Mouse (Mus musculus) liver, adult 2 months (tissue): ENCODE measurements around the gene Ciz1. TPM values are rescaled to one million over a fixed set of nuclear protein-coding genes. Genes with fewer than 3 reads are reported as not detected.
A peak's percentile ranks its signal among the peaks of the same experiment; 100 is the strongest.

Source experiments
- DNase-seq: peaks from one replicate; pipeline ENCODE4 v3.0.0-alpha.2; 2011; ENCODE audit warnings: low read depth, low spot score; ENCODE audit errors: extremely low read depth
- H3K27ac ChIP-seq: fragments of 200-500 bp; replicated peaks from 2 replicates; pipeline ENCODE4 v1.5.1; 2012; ENCODE audit warnings: low read depth, mild to moderate bottlenecking, control low read depth, inconsistent platforms, low read length; ENCODE audit not compliant: insufficient read depth
- H3K27me3 ChIP-seq: fragments of 200-500 bp; 2 replicates; pipeline ENCODE4 v1.6.1; 2012; ENCODE audit warnings: mild to moderate bottlenecking, moderate library complexity, low read length, inconsistent platforms; ENCODE audit not compliant: control insufficient read depth, insufficient read depth
- H3K36me3 ChIP-seq: fragments of 200-500 bp; 2 replicates; pipeline ENCODE4 v1.6.1; 2012; ENCODE audit warnings: low read length, inconsistent platforms; ENCODE audit not compliant: control insufficient read depth, insufficient read depth
- H3K4me1 ChIP-seq: fragments of 200-500 bp; 2 replicates; pipeline ENCODE4 v1.6.1; 2011; ENCODE audit warnings: low read length; ENCODE audit not compliant: control insufficient read depth, insufficient read depth
- H3K4me3 ChIP-seq: fragments of 200-500 bp; 2 replicates; pipeline ENCODE4 v1.5.1; 2011; ENCODE audit warnings: low read depth, mild to moderate bottlenecking, control low read depth, low read length, moderate library complexity; ENCODE audit not compliant: insufficient read depth
- H3K79me2 ChIP-seq: fragments of 200-500 bp; 2 replicates; pipeline ENCODE4 v1.6.1; 2012; ENCODE audit warnings: inconsistent platforms, mild to moderate bottlenecking, low read length, moderate library complexity; ENCODE audit not compliant: control insufficient read depth, insufficient read depth
- H3K9ac ChIP-seq: fragments of 200-500 bp; 2 replicates; pipeline ENCODE4 v1.6.1; 2012; ENCODE audit warnings: low read depth, mild to moderate bottlenecking, control low read depth, inconsistent platforms, low read length
- CTCF ChIP-seq: fragments of 200-500 bp; IDR thresholded peaks from 2 replicates; pipeline ENCODE4 v1.5.1; 2011; ENCODE audit warnings: low read depth, low read length, control low read depth
- POLR2A ChIP-seq: fragments of 200-500 bp; IDR thresholded peaks from 2 replicates; pipeline ENCODE4 v1.6.1; 2011; ENCODE audit warnings: low read length, control low read depth; ENCODE audit not compliant: insufficient read depth; ENCODE audit errors: extremely low read depth
- WGBS: fragments of 180-500 bp; shearing (Covaris S2); methylation state at CpG from one replicate; pipeline ENCODE4 v1.1.7; 2018; 5-methylcytosine and 5-hydroxymethylcytosine counted together
- polyA plus RNA-seq: library from polyadenylated mRNA; depleted of rRNA; stranded (reverse); fragments of >200 nt; gene quantifications from 2 replicates; pipeline ENCODE4 v1.2.3, GENCODE M21; 2012; rRNA removed
- total RNA-seq: library from RNA; depleted of rRNA; stranded (reverse); fragments of >200 nt; gene quantifications from 2 replicates; pipeline ENCODE4 v1.2.3, GENCODE M21; 2014; rRNA removed

Gene Ciz1
- 9.5 and 10.0 TPM in 2 replicates for total RNA-seq
- polyA plus RNA-seq, result 47.1 and 71.7 TPM in 2 replicates

DNA sequence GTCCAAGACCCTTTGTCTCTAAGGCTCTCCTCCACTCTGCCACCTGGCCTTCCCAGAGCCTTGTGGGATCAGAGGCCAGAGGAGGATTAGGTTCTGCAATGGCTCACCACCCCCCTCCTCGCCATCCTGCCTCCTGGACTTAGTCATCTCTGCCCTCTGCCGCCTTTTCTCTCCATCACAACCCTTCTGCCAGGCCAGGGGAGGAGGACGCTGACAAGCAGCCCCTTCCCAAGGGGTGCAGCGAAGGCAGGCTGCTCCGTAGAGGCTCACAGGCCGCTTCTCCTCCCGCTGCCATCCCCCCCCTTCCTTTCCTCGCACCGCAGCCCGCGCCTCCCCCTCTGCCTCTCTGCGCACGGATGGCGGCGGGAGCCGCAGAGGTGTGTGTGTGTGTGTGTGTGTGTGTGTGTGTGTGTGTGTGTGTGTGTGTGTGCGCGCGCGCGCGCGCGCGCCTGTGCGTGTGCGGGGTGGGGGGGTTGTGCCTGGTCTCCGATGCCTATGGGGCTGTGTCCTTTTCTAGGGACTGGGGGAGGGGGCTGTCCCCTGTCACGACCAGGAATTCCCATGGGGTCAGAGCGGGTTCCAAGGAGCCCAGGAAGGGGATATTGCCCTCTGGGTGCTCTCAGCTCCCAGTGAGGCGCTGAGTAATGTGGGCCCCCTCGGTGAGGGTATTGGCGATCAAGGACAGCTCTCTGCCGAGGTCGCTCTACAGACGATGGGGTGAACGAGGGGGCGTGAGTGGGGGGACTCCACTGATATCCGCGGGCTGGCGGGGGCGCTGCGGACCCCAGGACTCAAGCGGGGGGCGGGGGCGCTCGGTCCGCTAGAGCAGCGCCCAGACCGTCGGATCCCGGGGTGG lies at the start of gene Ciz1:
Gene Ciz1, plus strand, starts transcription at position 177 of the 856 bp plus-strand sequence.
- Histone ChIP-seq H3K9ac (peak within 1 kb of the TSS; percentile 73), H3K27ac (no peak within 1 kb of the TSS), H3K4me1 (no peaks in the 10 kb centered on the region), H3K79me2 (no peaks in the 10 kb centered on the region), H3K4me3 (peak within 1 kb of the TSS; percentile 65), H3K36me3 (no peaks in the 10 kb centered on the region), H3K27me3 (peaks cover 12% of the 10 kb centered on the region; the same call in 1 of the 2 replicates)
- WGBS, result 5% methylated on average over 34 of the region's 52 CpGs
- DNase-seq, result no peak
- no peak for TF ChIP-seq POLR2A
- TF ChIP-seq CTCF, result no peak

DNA sequence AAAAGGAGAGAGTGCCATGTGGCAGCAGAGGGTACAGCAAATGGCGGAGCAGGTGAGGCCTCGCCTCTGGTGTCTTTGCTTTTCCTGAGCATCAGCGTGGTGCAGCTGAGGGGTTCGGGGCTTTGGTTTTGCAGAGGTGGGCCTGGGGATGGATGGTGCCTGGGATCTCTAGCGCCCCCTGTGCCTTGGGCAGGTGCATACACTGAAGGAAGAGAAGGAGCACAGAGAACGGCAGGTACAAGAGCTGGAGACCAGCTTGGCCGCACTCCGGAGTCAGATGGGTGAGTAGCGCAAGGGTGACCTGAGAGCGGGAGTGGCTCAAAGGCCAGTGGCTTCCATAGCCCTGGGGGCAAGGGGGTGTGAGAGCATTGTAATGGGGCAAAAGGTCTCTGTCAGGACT lies 49.2 kb upstream of the Ciz1 start:
- no peaks in the 10 kb centered on the region for H3K4me1 ChIP-seq
- peaks cover 22% of the 10 kb centered on the region for H3K36me3 ChIP-seq
- no peak overlapping the region for H3K9ac ChIP-seq
- no peaks in the 10 kb centered on the region for H3K79me2 ChIP-seq
- 94% methylated on average over 10 of the region's 10 CpGs for WGBS
- no peak for DNase-seq
- H3K4me3 ChIP-seq, result no peak overlapping the region
- no peaks in the 10 kb centered on the region for H3K27me3 ChIP-seq
- TF ChIP-seq CTCF (peak; percentile 52), POLR2A (no peak)
- no peak overlapping the region for H3K27ac ChIP-seq

DNA sequence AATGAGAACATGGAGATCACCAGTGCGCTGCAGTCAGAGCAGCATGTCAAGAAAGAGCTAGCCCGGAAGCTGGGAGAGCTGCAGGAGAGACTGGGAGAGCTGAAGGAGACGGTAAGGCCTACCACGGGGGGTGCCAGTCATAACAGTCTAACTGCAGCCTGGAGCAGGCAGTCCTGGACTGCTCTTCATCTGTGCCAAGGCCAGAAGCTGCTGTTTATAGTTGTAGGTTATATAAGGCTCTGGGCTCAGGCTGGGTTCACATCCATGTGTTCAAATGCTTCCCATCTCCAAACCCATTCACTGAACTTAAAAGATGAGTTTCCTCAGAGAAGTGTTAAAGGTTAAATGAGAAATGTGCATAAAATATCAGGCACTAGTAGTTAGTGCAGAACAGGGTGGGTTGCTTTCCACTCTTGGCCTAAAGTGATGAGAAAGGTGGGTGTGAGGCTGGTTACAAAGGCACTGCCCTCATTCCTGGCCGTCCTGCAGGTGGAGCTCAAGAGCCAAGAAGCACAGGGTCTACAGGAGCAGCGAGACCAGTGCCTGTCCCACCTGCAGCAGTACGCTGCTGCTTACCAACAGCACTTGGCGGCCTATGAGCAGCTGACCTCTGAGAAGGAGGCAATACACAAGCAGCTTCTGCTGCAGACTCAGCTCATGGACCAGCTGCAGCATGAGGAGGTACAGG lies 47.8 kb upstream of the Ciz1 start:
- Histone ChIP-seq H3K36me3 (peaks cover 12% of the 10 kb centered on the region; the same call in 1 of the 2 replicates), H3K79me2 (no peaks in the 10 kb centered on the region), H3K4me1 (no peaks in the 10 kb centered on the region), H3K27ac (no peak overlapping the region), H3K9ac (no peak overlapping the region), H3K4me3 (no peak overlapping the region), H3K27me3 (no peaks in the 10 kb centered on the region)
- no peak for TF ChIP-seq POLR2A
- peak; percentile 80 for TF ChIP-seq CTCF
- DNase-seq, result no peak
- 86% methylated on average over 8 of the region's 8 CpGs for WGBS

DNA sequence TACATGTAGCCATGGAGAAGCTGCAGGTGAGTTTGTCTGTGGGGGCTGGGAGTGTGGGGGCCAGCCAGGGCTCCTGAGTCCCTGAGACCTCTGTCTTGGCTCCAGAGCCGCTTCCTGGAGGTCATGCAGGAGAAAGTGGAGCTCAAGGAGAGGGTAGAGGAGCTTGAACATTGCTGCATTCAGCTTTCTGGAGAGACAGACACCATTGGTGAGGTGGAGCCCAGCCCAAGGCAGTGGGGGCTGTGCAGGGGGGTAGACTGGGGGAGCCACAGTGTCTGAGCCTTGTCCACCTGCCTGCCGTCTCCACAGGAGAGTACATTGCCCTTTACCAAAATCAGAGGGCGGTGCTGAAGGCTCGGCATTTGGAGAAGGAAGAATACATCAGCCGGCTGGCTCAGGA lies 46.5 kb upstream of the Ciz1 start:
- Histone ChIP-seq H3K4me1 (no peaks in the 10 kb centered on the region), H3K27me3 (no peaks in the 10 kb centered on the region), H3K4me3 (no peak overlapping the region), H3K36me3 (peaks cover 8% of the 10 kb centered on the region; the same call in 1 of the 2 replicates), H3K27ac (no peak overlapping the region), H3K79me2 (no peaks in the 10 kb centered on the region), H3K9ac (no peak overlapping the region)
- TF ChIP-seq CTCF (no peak), POLR2A (no peak)
- 92% methylated on average over 5 of the region's 5 CpGs for WGBS
- no peak for DNase-seq

DNA sequence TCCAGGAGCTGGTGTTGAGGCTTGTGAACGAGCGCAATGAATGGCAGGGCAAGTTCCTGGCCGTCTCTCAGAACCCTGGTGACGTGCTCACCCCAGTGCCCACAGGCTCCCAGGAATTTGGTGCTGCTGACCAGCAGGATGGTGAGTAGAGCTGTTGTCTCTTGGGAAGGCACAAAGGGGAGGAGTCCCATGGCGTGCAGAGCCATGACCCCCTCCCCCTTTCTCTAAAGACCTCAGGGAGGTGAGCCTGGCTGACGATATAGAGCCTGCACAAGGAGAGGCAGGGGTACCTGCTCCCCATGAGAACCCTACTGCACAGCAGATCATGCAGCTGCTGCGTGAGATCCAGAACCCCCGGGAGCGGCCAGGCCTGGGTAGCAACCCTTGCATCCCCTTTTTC lies 46.0 kb upstream of the Ciz1 start:
- no peaks in the 10 kb centered on the region for H3K4me1 ChIP-seq
- DNase-seq, result no peak
- H3K27me3 ChIP-seq, result no peaks in the 10 kb centered on the region
- H3K9ac ChIP-seq, result no peak overlapping the region
- no peak overlapping the region for H3K4me3 ChIP-seq
- no peaks in the 10 kb centered on the region for H3K79me2 ChIP-seq
- no peak for TF ChIP-seq POLR2A
- no peak for TF ChIP-seq CTCF
- H3K27ac ChIP-seq, result no peak overlapping the region
- WGBS, result 92% methylated on average over 9 of the region's 9 CpGs
- H3K36me3 ChIP-seq, result peaks cover 8% of the 10 kb centered on the region; the same call in 1 of the 2 replicates
